Mouse (Mus musculus) T-cell, adult 2 months (primary cell): ENCODE results near the gene Cd3eap.

Experiments
- DNase-seq: peaks from one replicate; pipeline ENCODE4 v3.0.0; 2022; ENCODE audit warnings: low spot score

Gene Cd3eap

GRCm38 (mm10) chr7:19307739-19308453, 51.4 kb downstream of the Cd3eap start:
- peak; percentile 54 for DNase-seq

- no peak for DNase-seq
These were observed 52.2 kb downstream of the Cd3eap start for GRCm38 (mm10) chr7:19306819-19307738.
